Mouse (Mus musculus) lung, postnatal 0 days (tissue): Measurements from ENCODE around the gene Rpp14.

Experiments used
- CTCF ChIP-seq: IDR thresholded peaks from 2 replicates; pipeline ENCODE4 v1.5.1; 2016; ENCODE audit warnings: antibody characterized with exemption, mild to moderate bottlenecking
- EP300 ChIP-seq: IDR thresholded peaks from 2 replicates; pipeline ENCODE4 v1.6.1; 2016; ENCODE audit warnings: antibody characterized with exemption, mild to moderate bottlenecking, control low read depth

GRCm38 (mm10) chr14:8089016-8089415 is 8.8 kb downstream of the Rpp14 start:
- TF ChIP-seq CTCF (no peak), EP300 (no peak)
